Comparison of ENCODE assay signal across 7 mouse cellular contexts in genomic region chr10:75763682-75764518, GRCm38 (mm10). TPM values are rescaled to one million over a fixed set of nuclear protein-coding genes. Genes with fewer than 3 reads are reported as not detected.
DNase-seq lines count a peak whose midpoint lies in the region; ATAC-seq and TF ChIP-seq lines count a peak whose summit lies in the region.

TSS of gene Cabin1 (minus strand) at chr10:75764341.

- H3K4me3 ChIP-seq in embryonic facial prominence, embryonic 10.5 days, result peak within 1 kb of the TSS; percentile 84
- H3K4me3 ChIP-seq in intestine, postnatal 0 days (ENCODE audit: low read depth, low read length), result peak within 1 kb of the TSS; percentile 80
- H3K4me3 ChIP-seq in midbrain, embryonic 12.5 days, result peak within 1 kb of the TSS; percentile 90
- H3K4me3 ChIP-seq in small intestine, adult 2 months (ENCODE audit: low read depth, low read length), result peak within 1 kb of the TSS; percentile 95

- WGBS in embryonic facial prominence, embryonic 10.5 days, result under 1% methylated on average over 61 of the region's 61 CpGs
- under 1% methylated on average over 61 of the region's 61 CpGs for WGBS in intestine, postnatal 0 days
- under 1% methylated on average over 54 of the region's 61 CpGs for WGBS in midbrain, embryonic 12.5 days
- under 1% methylated on average over 61 of the region's 61 CpGs for WGBS in small intestine, adult 2 months

- peak within 1 kb of the TSS; percentile 76 for H3K4me2 ChIP-seq in intestine, postnatal 0 days (replicated peaks; ENCODE audit: low read depth)
- peak within 1 kb of the TSS; percentile 86 for H3K4me2 ChIP-seq in midbrain, embryonic 12.5 days (replicated peaks)

- peak within 1 kb of the TSS; percentile 65 for H3K9ac ChIP-seq in intestine, postnatal 0 days (ENCODE audit: low read depth, low read length)
- peak within 1 kb of the TSS; percentile 83 for H3K9ac ChIP-seq in midbrain, embryonic 12.5 days (replicated peaks)

- no peaks in the 10 kb centered on the region for H3K9me3 ChIP-seq in embryonic facial prominence, embryonic 10.5 days
- no peaks in the 10 kb centered on the region for H3K9me3 ChIP-seq in intestine, postnatal 0 days (ENCODE audit: control insufficient read depth)
- no peaks in the 10 kb centered on the region for H3K9me3 ChIP-seq in midbrain, embryonic 12.5 days

- peak; percentile 48; the same call in 1 of the 2 replicates for TF ChIP-seq POLR2A in small intestine, adult 2 months (IDR thresholded peaks at IDR 0.05; ENCODE audit: low read depth, low read length)

- peaks cover 21% of the 10 kb centered on the region for H3K4me1 ChIP-seq in embryonic facial prominence, embryonic 10.5 days
- no peaks in the 10 kb centered on the region for H3K4me1 ChIP-seq in intestine, postnatal 0 days (replicated peaks; ENCODE audit: control insufficient read depth, insufficient read depth, low read length)
- peaks cover 15% of the 10 kb centered on the region for H3K4me1 ChIP-seq in midbrain, embryonic 12.5 days
- H3K4me1 ChIP-seq in small intestine, adult 2 months (ENCODE audit: control insufficient read depth, insufficient read depth, insufficient read length, low read length), result peaks cover 6% of the 10 kb centered on the region

- peaks cover 35% of the 10 kb centered on the region for H3K36me3 ChIP-seq in embryonic facial prominence, embryonic 10.5 days (replicated peaks)
- no peaks in the 10 kb centered on the region for H3K36me3 ChIP-seq in intestine, postnatal 0 days (ENCODE audit: control insufficient read depth, insufficient read depth)
- H3K36me3 ChIP-seq in midbrain, embryonic 12.5 days, result no peaks in the 10 kb centered on the region; the same call in 1 of the 2 replicates
- peaks cover 4% of the 10 kb centered on the region; the same call in 1 of the 2 replicates for H3K36me3 ChIP-seq in small intestine, adult 2 months (ENCODE audit: control insufficient read depth, insufficient read depth, low read length)

- H3K27me3 ChIP-seq in embryonic facial prominence, embryonic 10.5 days (replicated peaks; ENCODE audit: low read depth, poor library complexity, severe bottlenecking), result no peaks in the 10 kb centered on the region
- no peaks in the 10 kb centered on the region for H3K27me3 ChIP-seq in intestine, postnatal 0 days (replicated peaks; ENCODE audit: control insufficient read depth, insufficient read depth, low read length)
- H3K27me3 ChIP-seq in midbrain, embryonic 12.5 days, result no peaks in the 10 kb centered on the region
- no peaks in the 10 kb centered on the region for H3K27me3 ChIP-seq in small intestine, adult 2 months (ENCODE audit: control insufficient read depth, insufficient read depth, low read length)

- ATAC-seq in intestine, postnatal 0 days, result peak; percentile 99
- peak; percentile 98 for ATAC-seq in midbrain, embryonic 12.5 days (ENCODE audit: low FRiP score, low read depth)

- intact Hi-C loops in left cerebral cortex, postnatal 4 days (cut with DNase I), result no loop called here

- H3K27ac ChIP-seq in embryonic facial prominence, embryonic 10.5 days (replicated peaks), result peak within 1 kb of the TSS; percentile 84
- peak within 1 kb of the TSS; percentile 85 for H3K27ac ChIP-seq in intestine, postnatal 0 days (ENCODE audit: low read depth, low read length)
- H3K27ac ChIP-seq in midbrain, embryonic 12.5 days (replicated peaks), result peak within 1 kb of the TSS; percentile 64
- H3K27ac ChIP-seq in small intestine, adult 2 months (ENCODE audit: insufficient read depth, low read depth, low read length), result peak within 1 kb of the TSS; percentile 84

- TF ChIP-seq CTCF in intestine, postnatal 0 days (IDR thresholded peaks at IDR 0.05; ENCODE audit: low read depth), result no peak
- no peak for TF ChIP-seq CTCF in small intestine, adult 2 months (IDR thresholded peaks at IDR 0.05; ENCODE audit: extremely low read depth, insufficient read length, insufficient replicate concordance, low read depth, low read length)

- DNase-seq in adrenal gland, postnatal 10 days, result peak; percentile 97
- peak; percentile 98 for DNase-seq in embryonic facial prominence, embryonic 10.5 days (ENCODE audit: low spot score)
- peak; percentile 89 for DNase-seq in gonadal fat pad, adult 2 months (ENCODE audit: low read depth)
- peak; percentile 98 for DNase-seq in left cerebral cortex, postnatal 4 days

RNA-seq across cellular contexts. Expression of gene Cabin1, which starts in this region (rescaled TPM):
- total RNA-seq in adrenal gland, postnatal 10 days (2021), result 10 to 100 TPM; 27.1 to 39.2 TPM
- polyA plus RNA-seq in embryonic facial prominence, embryonic 10.5 days (2016; fragmentation: Nextera tagmentation; extraction: Ambion mirVana), result 32.5 and 39.0 TPM in 2 replicates
- 31.3 and 33.0 TPM in 2 replicates for polyA plus RNA-seq in gonadal fat pad, adult 2 months (2012; rRNA removed)
- 14.1 and 15.6 TPM in 2 replicates for polyA plus RNA-seq in intestine, postnatal 0 days (2015; fragmentation: Nextera tagmentation; extraction: Ambion mirVana)
- 100 to 1,000 TPM in 1 of 2 experiments, 10 to 100 TPM in 1; 93.1 to 101 TPM for total RNA-seq in left cerebral cortex, postnatal 4 days (2021)
- 46.3 and 49.2 TPM in 2 replicates for polyA plus RNA-seq in midbrain, embryonic 12.5 days (2016; fragmentation: Nextera tagmentation; extraction: Ambion mirVana)
- polyA plus RNA-seq in small intestine, adult 2 months (2012; rRNA removed), result 25.0 and 39.0 TPM in 2 replicates

Comparison
In these comparisons a context has a peak if more than half of its experiments do, and no peak if none do; other contexts are left out.
1. Peak in every context shown above with its lines: DNase-seq, ATAC-seq, H3K4me3 ChIP-seq and H3K27ac ChIP-seq.